Mouse (Mus musculus) olfactory bulb, adult 2 months (tissue): ENCODE results near the gene Ywhab.

Experiments used
- CTCF ChIP-seq: fragments of 200-500 bp; IDR thresholded peaks from 2 replicates; pipeline ENCODE4 v1.5.1; 2012; ENCODE audit warnings: low read depth, mild to moderate bottlenecking, low read length, moderate library complexity; ENCODE audit not compliant: insufficient read depth
- POLR2A ChIP-seq: fragments of 200-500 bp; IDR thresholded peaks from 2 replicates; pipeline ENCODE4 v1.6.1; 2012; ENCODE audit warnings: mild to moderate bottlenecking, low read depth, low read length, moderate library complexity; ENCODE audit not compliant: insufficient read depth

DNA sequence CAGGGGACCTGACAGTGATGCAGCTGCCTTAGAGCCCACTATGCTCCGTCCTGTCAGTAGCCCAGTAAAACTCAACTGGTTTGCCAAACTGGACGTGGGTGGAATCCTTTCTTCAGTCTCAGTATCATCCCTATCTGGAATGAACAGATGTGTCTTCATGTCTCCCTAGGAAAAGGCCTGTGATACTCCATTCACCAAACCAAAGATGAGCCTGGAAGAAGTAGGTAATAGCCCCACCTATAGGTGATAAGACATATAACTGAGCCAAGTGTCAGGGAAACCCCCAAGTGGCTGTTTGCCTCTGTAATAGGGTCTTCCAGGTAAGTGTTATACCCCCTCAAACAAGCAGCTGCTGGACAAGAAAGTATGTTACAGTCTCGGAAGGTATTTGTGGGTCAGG is 24.1 kb downstream of the Ywhab start:
- no peak for TF ChIP-seq CTCF
- TF ChIP-seq POLR2A, result no peak
